Mouse (Mus musculus) olfactory bulb, adult 2 months (tissue): Measurements from ENCODE around the gene Ptges2. TPM values are rescaled to one million over a fixed set of nuclear protein-coding genes. Genes with fewer than 3 reads are reported as not detected.

Experiments
- H3K27ac ChIP-seq: fragments of 200-500 bp; 2 replicates; pipeline ENCODE4 v1.5.1; 2012; ENCODE audit warnings: low read depth, low read length; ENCODE audit not compliant: insufficient read depth
- H3K4me1 ChIP-seq: fragments of 200-500 bp; 2 replicates; pipeline ENCODE4 v1.6.1; 2012; ENCODE audit warnings: low read length; ENCODE audit not compliant: control insufficient read depth, insufficient read depth
- H3K4me3 ChIP-seq: fragments of 200-500 bp; 2 replicates; pipeline ENCODE4 v1.5.1; 2012; ENCODE audit warnings: mild to moderate bottlenecking, low read depth, low read length, moderate library complexity; ENCODE audit not compliant: insufficient read depth
- CTCF ChIP-seq: fragments of 200-500 bp; IDR thresholded peaks from 2 replicates; pipeline ENCODE4 v1.5.1; 2012; ENCODE audit warnings: low read depth, mild to moderate bottlenecking, low read length, moderate library complexity; ENCODE audit not compliant: insufficient read depth
- POLR2A ChIP-seq: fragments of 200-500 bp; IDR thresholded peaks from 2 replicates; pipeline ENCODE4 v1.6.1; 2012; ENCODE audit warnings: mild to moderate bottlenecking, low read depth, low read length, moderate library complexity; ENCODE audit not compliant: insufficient read depth
- WGBS: fragments of 180-500 bp; shearing (Covaris S2); methylation state at CpG from one replicate; pipeline ENCODE4 v1.1.7; 2018; 5-methylcytosine and 5-hydroxymethylcytosine counted together
- polyA plus RNA-seq: library from polyadenylated mRNA; stranded (reverse); fragments of >200 nt; gene quantifications from 2 replicates; pipeline ENCODE4 v1.2.4, GENCODE M21; 2012; ENCODE audit warnings: low replicate concordance; ENCODE audit not compliant: missing spikeins, insufficient read depth, insufficient read length

The Ptges2 gene
- polyA plus RNA-seq, 1 experiment = not detected

- no peak within 1 kb of the TSS for H3K27ac ChIP-seq
- H3K4me3 ChIP-seq = peak within 1 kb of the TSS; percentile 70
- TF ChIP-seq CTCF (no peak), POLR2A (no peak)
- H3K4me1 ChIP-seq = peaks cover 9% of the 10 kb centered on the region; the same call in 1 of the 2 replicates
- 1% methylated on average over 43 of the region's 47 CpGs for WGBS
Observed at GRCm38 (mm10) chr2:32381775-32382223, 13.9 kb upstream of the Ptges2 start, which contains the start of gene 1110008P14Rik. 1110008P14Rik (minus strand) TSS chr2:32381938.

DNA sequence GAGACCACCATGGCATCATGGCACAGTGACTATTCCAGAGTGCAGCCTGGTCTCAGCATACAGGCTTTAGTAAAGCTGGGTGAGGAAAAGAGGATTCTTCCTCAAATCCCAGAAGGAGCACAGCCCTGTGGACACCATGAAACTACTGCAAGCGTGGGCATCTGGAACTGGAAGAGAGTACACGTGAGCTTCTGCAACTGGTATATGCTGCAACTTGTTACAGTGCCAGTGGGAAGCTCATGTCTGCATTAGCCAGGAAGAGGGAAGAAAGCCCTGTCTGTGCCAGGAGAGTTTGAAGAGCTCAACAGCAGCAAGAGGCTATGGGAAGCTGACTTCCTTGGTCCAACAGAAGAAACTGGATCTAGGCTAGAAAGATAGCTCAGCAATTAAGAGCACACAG, 13.0 kb upstream of the Ptges2 start:
- TF ChIP-seq CTCF (no peak), POLR2A (no peak)
- Histone ChIP-seq H3K4me3 (no peak overlapping the region), H3K4me1 (peaks cover 9% of the 10 kb centered on the region; the same call in 1 of the 2 replicates), H3K27ac (no peak overlapping the region)
- 49% methylated on average over 2 of the region's 2 CpGs for WGBS

DNA sequence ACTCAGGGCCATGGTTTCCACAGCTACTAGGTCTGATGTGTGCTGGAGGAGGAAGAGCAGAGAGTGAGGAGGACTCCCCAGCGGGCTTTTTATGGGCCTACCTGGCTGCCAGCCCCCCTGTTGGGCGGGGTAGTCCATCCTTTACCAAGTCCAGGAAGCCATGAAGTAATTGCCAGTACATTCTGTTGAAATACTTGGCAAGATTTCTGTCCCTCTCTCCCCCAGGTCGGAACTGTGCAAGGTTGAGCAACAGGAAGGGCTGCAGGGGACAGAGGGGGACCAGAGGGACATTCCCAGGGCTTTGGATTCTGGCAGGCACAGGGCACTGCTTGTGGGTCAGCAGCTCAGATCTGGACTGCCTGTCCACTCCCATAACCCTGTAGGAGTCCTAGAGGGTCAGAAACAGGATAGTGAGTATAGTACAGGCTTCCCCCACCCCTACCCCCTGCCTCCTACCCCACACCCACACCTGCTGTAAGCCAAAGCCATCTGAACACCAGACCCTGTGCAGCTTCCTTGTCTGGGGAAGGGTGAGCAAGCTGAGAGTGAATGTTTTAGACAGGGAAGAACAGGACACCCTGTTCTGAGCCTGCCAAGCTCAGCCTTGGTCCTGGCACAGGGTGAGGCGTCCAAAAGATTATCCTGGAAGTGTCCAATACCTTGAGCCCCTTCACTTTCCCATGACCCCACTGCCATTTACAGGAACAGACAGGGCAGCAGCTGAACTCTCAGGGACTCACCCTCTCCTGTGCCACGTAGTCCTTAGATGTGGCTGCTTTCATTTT, 7.8 kb upstream of the Ptges2 start, which contains the start of gene Lcn2:
Gene Lcn2, minus strand, starts transcription at position 547 of the 785 bp plus-strand sequence.
- WGBS = 67% methylated on average over 5 of the region's 5 CpGs
- TF ChIP-seq CTCF (no peak), POLR2A (no peak)
- no peaks in the 10 kb centered on the region for H3K4me1 ChIP-seq
- H3K4me3 ChIP-seq = no peak within 1 kb of the TSS
- no peak within 1 kb of the TSS for H3K27ac ChIP-seq

- H3K27ac ChIP-seq = no peak overlapping the region
- 89% methylated on average over 2 of the region's 2 CpGs for WGBS
- TF ChIP-seq CTCF (no peak), POLR2A (no peak)
- H3K4me1 ChIP-seq = no peaks in the 10 kb centered on the region
- H3K4me3 ChIP-seq = no peak overlapping the region
Observed at GRCm38 (mm10) chr2:32389157-32389556, 6.5 kb upstream of the Ptges2 start.

DNA sequence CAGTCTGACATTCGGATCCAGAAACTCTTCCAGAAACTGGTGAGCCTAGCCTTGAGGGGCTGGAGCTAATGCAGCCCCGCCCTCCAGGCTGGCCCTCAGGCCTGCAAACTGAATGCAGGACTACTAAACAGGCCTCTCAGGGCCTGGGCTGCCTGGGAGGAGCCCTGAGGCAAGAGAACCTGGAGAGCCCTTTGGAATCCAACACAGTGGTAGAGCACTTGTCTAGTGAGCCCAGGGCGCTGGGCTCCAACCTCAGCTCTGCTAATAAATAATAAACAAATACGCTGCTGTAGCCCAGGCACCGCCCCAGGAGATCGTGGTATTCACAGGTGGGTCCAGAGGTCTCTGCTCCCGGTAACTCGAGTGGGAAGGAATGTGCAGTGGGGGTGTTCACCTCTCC, 4.8 kb upstream of the Ptges2 start:
- H3K4me1 ChIP-seq = peaks cover 5% of the 10 kb centered on the region; the same call in 1 of the 2 replicates
- TF ChIP-seq POLR2A (no peak), CTCF (no peak)
- WGBS = 79% methylated on average over 8 of the region's 8 CpGs

DNA sequence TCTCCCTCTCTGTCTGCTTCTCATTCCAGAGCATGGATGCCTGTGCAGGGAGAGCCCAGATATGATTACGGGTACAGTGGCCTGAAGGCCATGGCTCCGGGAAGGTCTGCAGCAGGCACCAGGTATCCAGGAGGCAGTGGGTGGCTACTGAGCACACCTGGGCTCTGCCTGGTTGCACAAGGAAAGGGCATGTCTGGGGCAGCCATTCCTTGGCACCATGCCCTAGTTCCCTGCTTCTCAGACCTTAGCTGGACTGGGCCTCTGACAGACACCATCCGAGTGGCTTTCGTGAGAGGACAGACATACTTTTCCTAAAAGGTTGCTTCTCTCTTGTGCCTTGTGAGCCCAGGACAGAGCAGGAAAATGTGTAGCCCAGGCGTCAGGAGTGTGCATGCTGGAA, 3.6 kb upstream of the Ptges2 start:
- Histone ChIP-seq H3K4me1 (peaks cover 9% of the 10 kb centered on the region), H3K4me3 (no peak overlapping the region), H3K27ac (no peak overlapping the region)
- 78% methylated on average over 5 of the region's 5 CpGs for WGBS
- TF ChIP-seq CTCF (no peak), POLR2A (no peak)

More for the DNA sequence above, 4.8 kb upstream of the Ptges2 start:
- H3K4me3 ChIP-seq = no peak overlapping the region
- no peak overlapping the region for H3K27ac ChIP-seq

- Histone ChIP-seq H3K27ac (peak overlapping the region; percentile 29; the same call in 1 of the 2 replicates), H3K4me1 (peaks cover 22% of the 10 kb centered on the region), H3K4me3 (peak overlapping the region; percentile 83)
- peak; percentile 28; the same call in 1 of the 2 replicates for TF ChIP-seq CTCF
- TF ChIP-seq POLR2A = no peak
- WGBS = 3% methylated on average over 8 of the region's 8 CpGs
Observed at GRCm38 (mm10) chr2:32394973-32395372, 723 bp upstream of the Ptges2 start.

GRCm38 (mm10) chr2:32395946-32396621, 388 bp downstream of the Ptges2 start:
- TF ChIP-seq POLR2A = peak; percentile 61
- TF ChIP-seq CTCF = no peak
- WGBS = under 1% methylated on average over 59 of the region's 59 CpGs

DNA sequence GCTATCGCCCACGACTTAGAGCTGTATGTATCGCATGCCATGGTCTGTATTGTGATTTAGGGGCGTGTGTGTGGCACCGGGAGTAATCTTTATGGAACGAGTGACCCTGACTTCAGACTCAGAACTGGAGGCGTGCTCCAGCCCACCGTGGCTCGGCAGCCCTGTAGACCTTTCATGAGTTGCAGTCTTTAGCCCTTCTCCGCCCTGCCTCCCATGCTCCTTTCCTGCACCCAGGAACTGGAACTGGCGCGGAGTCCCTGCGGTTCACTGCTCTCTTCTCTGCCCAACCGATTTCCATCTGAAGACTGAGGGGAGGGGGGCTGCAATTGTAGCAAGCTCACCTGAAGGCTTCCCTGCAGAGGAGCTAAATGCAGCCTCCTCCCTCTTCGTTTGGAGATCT, 999 bp downstream of the Ptges2 start:
- Histone ChIP-seq H3K4me1 (peaks cover 22% of the 10 kb centered on the region), H3K27ac (peak overlapping the region; percentile 25), H3K4me3 (peak overlapping the region; percentile 83)
- no peak for TF ChIP-seq POLR2A
- no peak for TF ChIP-seq CTCF
- WGBS = 0% methylated on average over 15 of the region's 15 CpGs

More at GRCm38 (mm10) chr2:32395946-32396621, 388 bp downstream of the Ptges2 start:
- peak overlapping the region; percentile 83 for H3K4me3 ChIP-seq
- H3K27ac ChIP-seq = peak overlapping the region; percentile 90
- H3K4me1 ChIP-seq = peaks cover 22% of the 10 kb centered on the region
